Mouse (Mus musculus): ENCODE results near the gene Polm. TPM values are rescaled to one million over a fixed set of nuclear protein-coding genes. Genes with fewer than 3 reads are reported as not detected.

Polm gene
- 10 to 100 TPM; 20.6 to 22.5 TPM for polyA plus RNA-seq (2017; shearing (Covaris generic))

- peak; percentile 90 for ATAC-seq
These were observed at the start of gene Polm for GRCm38 (mm10) chr11:5837251-5838246. Polm (minus strand) TSS chr11:5838016.

- ATAC-seq, result no peak
These were observed 49.4 kb upstream of the Polm start for GRCm38 (mm10) chr11:5887250-5887649.

- no peak for ATAC-seq
These were observed 48.4 kb upstream of the Polm start for GRCm38 (mm10) chr11:5886187-5886586.

GRCm38 (mm10) chr11:5882518-5882917 lies 44.7 kb upstream of the Polm start:
- ATAC-seq, result no peak

- no peak for ATAC-seq
These were observed 42.1 kb upstream of the Polm start for GRCm38 (mm10) chr11:5879905-5880304.

- ATAC-seq, result no peak
These were observed 40.8 kb upstream of the Polm start for GRCm38 (mm10) chr11:5878661-5879060.

- peak; percentile 97 for ATAC-seq
These were observed 40.2 kb upstream of the Polm start, which contains the start of gene Pold2 for GRCm38 (mm10) chr11:5877921-5878526. Pold2 (minus strand) TSS chr11:5878292.

- no peak for ATAC-seq
These were observed 39.6 kb upstream of the Polm start for GRCm38 (mm10) chr11:5877421-5877820.

- ATAC-seq, result no peak
These were observed 35.4 kb upstream of the Polm start for GRCm38 (mm10) chr11:5873192-5873591.

GRCm38 (mm10) chr11:5872707-5873106 lies 34.9 kb upstream of the Polm start:
- no peak for ATAC-seq

GRCm38 (mm10) chr11:5870069-5870468 lies 32.3 kb upstream of the Polm start:
- ATAC-seq, result no peak

GRCm38 (mm10) chr11:5869331-5869730 lies 31.5 kb upstream of the Polm start:
- no peak for ATAC-seq

- ATAC-seq, result no peak
These were observed 30.5 kb upstream of the Polm start for GRCm38 (mm10) chr11:5868324-5868723.

GRCm38 (mm10) chr11:5867196-5867595 lies 29.4 kb upstream of the Polm start:
- no peak for ATAC-seq

- ATAC-seq, result no peak
These were observed 24.7 kb upstream of the Polm start for GRCm38 (mm10) chr11:5862394-5863105.

- ATAC-seq, result no peak
These were observed 24.0 kb upstream of the Polm start, which contains the start of gene Aebp1 for GRCm38 (mm10) chr11:5861678-5862393. Aebp1 (plus strand) TSS chr11:5861947.

GRCm38 (mm10) chr11:5860639-5861038 lies 22.8 kb upstream of the Polm start:
- no peak for ATAC-seq

- no peak for ATAC-seq
These were observed 22.2 kb upstream of the Polm start for GRCm38 (mm10) chr11:5859883-5860550.

GRCm38 (mm10) chr11:5858723-5859122 lies 20.9 kb upstream of the Polm start:
- no peak for ATAC-seq

- no peak for ATAC-seq
These were observed 18.8 kb upstream of the Polm start for GRCm38 (mm10) chr11:5856479-5857130.

GRCm38 (mm10) chr11:5855902-5856301 lies 18.1 kb upstream of the Polm start:
- no peak for ATAC-seq
